Mouse (Mus musculus): ENCODE results near the gene Dusp1. TPM values are rescaled to one million over a fixed set of nuclear protein-coding genes. Genes with fewer than 3 reads are reported as not detected.
A peak's percentile ranks its signal among the peaks of the same experiment; 100 is the strongest.

The Dusp1 gene
- total RNA-seq, 2 experiments from 2014 or later: 74.6 to 112 TPM

GRCm38 (mm10) chr17:26508345-26508960, 53.5 kb downstream of the Dusp1 start:
- peak; percentile 97 to 98 for DNase-seq
- intact Hi-C loops (cut with DNase I): loop anchor here (2.0 kb wide), 2 partner anchors 42 to 88 kb away; no protein-coding TSS in a partner anchor

GRCm38 (mm10) chr17:26507966-26508344, 54.0 kb downstream of the Dusp1 start:
- intact Hi-C loops (cut with DNase I): loop anchor here (2.0 kb wide), 2 partner anchors 41 to 89 kb away; no protein-coding TSS in a partner anchor

DNA sequence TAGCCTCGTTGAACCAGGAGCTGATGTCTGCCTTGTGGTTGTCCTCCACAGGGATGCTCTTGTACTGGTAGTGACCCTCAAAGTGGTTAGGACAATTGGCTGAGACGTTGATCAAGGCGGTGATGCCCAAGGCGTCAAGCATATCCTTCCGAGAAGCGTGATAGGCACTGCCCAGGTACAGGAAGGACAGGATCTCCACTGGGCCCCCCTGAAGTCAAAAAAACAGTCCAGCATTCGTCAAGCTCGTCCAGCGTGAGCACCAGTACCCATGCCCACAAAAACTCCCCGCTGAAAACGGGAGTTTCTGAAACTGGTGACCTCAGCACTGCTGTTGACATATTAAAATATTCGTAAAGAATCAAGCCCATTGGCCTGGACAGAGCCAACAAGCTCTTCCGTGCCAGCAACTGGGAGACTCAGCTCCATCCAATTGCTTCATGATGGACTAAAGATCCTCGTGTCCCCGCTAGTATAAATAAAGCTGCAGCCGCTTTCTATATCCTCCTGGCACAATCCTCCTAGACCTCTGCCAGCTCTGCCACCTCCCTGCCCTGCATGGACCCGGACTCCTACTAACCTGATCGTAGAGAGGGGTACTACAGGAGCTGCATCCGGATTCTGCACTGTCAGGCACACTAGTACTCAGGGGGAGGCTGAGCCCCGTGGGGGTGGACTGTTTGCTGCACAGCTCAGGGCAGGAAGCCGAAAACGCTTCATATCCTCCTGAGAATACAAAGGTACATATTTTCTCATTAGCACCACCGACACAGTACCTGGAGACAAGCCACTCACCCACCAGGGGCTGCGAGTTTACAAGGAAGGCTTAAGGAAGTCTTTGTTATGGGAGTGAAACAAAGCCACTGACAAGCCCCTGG, 54.7 kb downstream of the Dusp1 start:
- intact Hi-C loops (cut with DNase I): no loop called here
- DNase-seq: peak in 1 of 2 experiments; percentile 65

More at GRCm38 (mm10) chr17:26507966-26508344, 54.0 kb downstream of the Dusp1 start:
- DNase-seq: peak; percentile 75 to 83

- intact Hi-C loops (cut with DNase I): no loop called here
- no peak for DNase-seq
Measured at GRCm38 (mm10) chr17:26506031-26506641, 55.8 kb downstream of the Dusp1 start.

DNA sequence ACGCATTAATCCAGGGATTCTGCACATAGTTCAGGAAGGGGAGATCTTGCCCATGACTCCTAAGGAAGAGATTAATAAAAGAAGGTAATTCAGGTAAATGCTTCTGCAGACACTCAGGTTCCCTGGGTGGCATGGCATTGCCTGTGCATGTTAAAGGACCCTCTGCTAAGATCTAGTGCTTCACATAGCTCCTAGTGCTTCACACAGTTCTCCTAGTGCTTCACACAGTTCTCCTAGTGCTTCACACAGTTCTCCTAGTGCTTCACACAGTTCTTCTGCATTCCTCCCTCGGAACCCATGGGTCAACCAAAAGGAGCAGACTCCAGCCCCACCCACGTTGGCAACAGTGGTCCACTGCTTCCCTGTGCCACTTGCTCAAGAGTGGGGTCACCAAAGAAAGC, 56.7 kb downstream of the Dusp1 start:
- intact Hi-C loops (cut with DNase I): no loop called here

DNA sequence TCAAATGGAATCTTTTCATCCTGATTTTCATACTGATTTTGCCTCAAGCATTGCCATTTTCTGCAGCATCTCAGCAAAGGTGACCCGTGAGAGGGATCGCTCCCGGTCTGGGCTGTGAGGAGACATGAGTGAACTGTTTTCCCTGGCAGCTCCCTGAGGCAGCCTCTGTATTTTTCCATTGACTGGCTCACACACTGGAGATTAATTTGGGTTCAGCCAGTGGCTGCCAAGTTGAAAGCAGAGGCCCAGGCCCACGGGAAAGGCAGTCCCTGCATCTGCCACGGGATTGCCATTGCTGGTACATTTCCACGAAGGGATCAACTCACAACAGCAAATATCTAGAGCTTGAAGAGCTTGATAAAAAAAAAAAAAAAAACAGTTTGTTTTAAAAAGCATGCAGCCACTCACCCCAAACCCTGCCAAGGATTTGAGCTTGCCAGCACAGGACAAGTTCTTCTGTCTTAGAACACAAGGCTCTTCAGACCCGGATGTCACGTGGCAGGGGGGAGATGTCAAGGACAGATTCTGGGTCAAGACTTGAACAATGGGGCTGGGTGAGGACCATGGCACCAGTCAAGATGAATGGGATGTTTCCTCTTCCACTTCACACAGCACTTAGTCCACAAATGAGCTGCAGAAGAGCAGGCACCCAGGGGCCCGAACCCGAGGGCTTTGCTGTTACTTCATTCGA, 57.8 kb downstream of the Dusp1 start:
- intact Hi-C loops (cut with DNase I): no loop called here
- peak; percentile 66 to 72 for DNase-seq

More for the DNA sequence above, 56.7 kb downstream of the Dusp1 start:
- no peak for DNase-seq

- DNase-seq: no peak
- intact Hi-C loops (cut with DNase I): no loop called here
Measured at GRCm38 (mm10) chr17:26502808-26503671, 58.9 kb downstream of the Dusp1 start.

DNA sequence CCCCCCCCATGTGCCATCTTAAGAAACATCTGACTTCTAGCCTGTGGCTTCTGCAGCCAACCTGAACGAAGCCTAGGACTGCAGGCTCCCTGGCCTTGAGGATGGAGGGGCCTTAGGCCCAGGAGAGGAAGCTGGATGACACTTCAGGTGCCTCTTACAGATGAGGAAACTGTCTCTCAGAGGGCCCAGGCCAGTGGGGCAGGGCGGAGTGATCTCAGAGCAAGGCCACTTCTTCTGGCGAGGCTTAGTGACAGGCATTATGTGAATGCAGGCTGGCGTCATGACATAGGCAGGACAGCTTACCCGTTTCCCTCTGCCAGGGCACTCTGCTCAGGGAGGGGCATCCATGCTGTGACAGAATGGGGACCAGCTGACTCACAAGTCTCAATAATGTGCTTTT, 60.1 kb downstream of the Dusp1 start:
- intact Hi-C loops (cut with DNase I): no loop called here
- no peak for DNase-seq

DNA sequence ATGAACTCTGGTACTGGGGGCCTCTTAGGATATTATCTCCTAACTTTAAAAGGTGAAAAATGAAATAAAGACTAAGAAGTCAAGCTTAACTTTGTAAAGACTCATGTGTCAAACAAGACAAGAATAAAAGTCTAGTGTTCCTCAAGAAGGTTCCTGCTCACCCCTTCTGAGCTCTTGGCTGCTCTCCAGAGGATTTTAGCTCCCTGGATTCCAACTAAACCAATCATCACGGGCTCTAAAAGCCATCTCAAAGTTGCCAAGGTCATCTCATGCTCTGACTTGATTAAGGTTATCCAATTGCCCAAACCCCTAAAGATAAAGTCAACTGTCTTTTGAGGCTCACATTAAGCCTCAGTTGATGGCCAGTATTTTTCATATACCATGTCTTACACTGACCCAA, 63.3 kb downstream of the Dusp1 start:
- intact Hi-C loops (cut with DNase I): no loop called here

GRCm38 (mm10) chr17:26497416-26497923, 64.5 kb downstream of the Dusp1 start:
- no peak for DNase-seq
- intact Hi-C loops (cut with DNase I): no loop called here

More for the DNA sequence above, 63.3 kb downstream of the Dusp1 start:
- DNase-seq: no peak

DNA sequence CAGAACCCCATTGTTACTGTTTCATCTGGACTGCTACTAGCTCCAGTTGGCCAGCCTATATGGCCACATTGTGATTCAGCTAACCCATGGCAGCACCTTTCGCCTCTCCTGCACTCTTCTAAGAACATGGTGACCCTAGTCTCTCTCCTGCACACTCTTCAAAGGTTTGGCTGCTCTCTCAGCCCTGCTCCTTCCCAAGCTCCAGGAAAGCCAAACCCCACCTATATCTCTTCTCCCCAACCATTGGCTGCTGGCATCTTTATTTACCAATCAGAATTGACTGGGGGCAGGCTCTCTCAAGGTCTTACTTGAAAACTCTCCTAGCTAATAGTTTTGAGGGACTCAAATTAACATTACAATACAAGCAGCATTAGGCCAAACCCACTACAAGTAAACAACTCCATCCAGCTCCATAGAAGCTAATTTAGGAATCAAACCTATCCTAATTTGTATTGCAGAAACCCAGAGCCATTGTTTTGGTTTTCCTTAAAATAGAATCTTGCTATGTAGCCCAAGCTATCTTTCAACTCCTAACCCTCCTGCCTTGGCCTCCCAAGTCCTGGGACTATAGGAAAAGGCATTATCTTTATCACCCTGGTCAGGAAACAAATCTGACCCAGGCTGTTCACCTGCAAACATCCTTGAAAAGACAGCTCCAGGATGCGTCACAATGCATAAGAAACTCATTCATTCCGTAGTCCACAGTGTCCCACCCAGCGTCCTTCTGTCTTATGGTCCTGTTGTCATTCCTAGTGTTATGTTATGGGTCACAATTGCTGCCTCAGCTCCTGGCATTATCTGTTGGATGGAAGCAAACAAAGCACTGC, 67.1 kb downstream of the Dusp1 start:
- DNase-seq: no peak
- intact Hi-C loops (cut with DNase I): no loop called here

GRCm38 (mm10) chr17:26492246-26492645, 69.7 kb downstream of the Dusp1 start:
- intact Hi-C loops (cut with DNase I): no loop called here
- no peak for DNase-seq

GRCm38 (mm10) chr17:26490910-26491309, 71.0 kb downstream of the Dusp1 start:
- intact Hi-C loops (cut with DNase I): no loop called here
- DNase-seq: no peak

- intact Hi-C loops (cut with DNase I): no loop called here
- no peak for DNase-seq
Measured at GRCm38 (mm10) chr17:26490072-26490471, 71.9 kb downstream of the Dusp1 start.

DNA sequence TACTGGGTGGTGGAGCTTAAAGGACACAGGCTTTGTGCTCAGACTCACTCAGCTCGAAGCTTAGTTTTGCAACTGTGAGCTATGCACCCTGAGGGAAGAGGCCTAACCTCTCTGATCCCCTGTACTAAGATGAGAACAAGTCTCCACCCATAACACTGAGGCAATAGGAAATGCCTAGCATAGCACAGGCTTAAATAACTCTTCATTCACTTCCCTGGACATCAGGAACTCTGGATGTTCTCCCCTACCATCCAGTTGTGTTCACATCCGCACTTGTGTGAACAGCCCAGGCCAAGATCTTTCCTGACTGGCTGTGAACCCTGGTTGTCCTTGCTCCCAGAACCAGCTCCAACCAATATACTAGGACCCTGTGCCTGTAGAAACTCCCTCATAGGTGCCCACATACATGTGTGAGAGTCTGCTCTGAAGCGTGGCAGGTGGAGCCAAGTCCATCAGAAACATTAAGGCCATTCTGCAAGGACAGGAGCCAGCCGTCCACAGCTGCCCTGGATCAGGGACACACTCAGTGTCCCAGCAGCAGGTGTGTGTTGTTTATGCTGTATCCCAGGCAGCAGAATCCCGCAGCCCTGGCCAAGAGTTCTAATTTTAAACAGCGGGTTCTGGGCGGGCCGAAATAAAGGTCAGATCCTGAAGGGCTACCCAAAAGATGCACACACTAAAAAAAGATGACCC, 73.1 kb downstream of the Dusp1 start:
- intact Hi-C loops (cut with DNase I): no loop called here
- peak; percentile 65 to 68 for DNase-seq

- no peak for DNase-seq
- intact Hi-C loops (cut with DNase I): no loop called here
Measured at GRCm38 (mm10) chr17:26487917-26488316, 74.0 kb downstream of the Dusp1 start.

DNA sequence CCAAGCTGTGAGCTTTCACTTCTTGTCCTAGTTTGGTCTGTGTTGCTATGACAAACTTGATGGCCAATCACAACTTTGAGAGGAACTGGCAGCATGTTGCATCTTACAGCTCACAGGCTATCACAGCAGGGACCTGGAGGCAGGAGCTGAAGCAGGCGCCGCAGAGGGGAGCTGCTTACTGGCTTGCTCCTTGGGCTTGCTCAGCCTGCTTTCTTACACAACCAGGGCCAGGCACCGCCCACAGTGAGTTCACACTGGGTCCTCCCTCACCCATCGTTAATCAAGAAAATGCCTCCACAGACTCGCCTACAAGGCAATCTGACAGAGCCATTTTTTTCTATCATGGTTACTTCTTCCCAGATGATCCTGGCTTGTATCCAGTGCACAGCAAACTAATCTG, 74.7 kb downstream of the Dusp1 start:
- intact Hi-C loops (cut with DNase I): no loop called here
- DNase-seq: no peak

All from gastrocnemius, postnatal 36 days (tissue).